Mouse (Mus musculus): Measurements from ENCODE around the gene Serpina3f. TPM values are rescaled to one million over a fixed set of nuclear protein-coding genes. Genes with fewer than 3 reads are reported as not detected.

Gene Serpina3f
- polyA plus RNA-seq, 1 experiment from 2014 or later = 0.13 TPM

DNA sequence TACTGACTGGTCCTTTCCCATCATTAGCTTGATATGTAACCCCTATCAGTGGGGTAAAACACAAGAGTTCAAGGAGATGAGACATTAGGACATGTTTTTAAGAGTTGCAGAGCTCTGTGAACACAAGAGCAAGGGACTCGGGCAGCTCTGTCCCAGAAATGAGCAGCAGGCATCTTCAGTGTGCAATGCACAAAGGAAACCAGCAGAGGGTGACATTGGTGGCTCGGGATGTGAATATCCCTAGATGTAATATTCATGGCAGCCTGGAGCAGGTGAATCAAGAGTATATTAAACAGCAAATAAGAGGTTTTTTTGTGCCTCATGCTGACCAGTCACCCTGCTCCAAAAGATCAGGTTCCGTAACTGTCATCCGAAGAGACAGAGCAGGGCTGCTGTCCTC is 5.2 kb upstream of the Serpina3f start:
- no peak overlapping the region for H3K4me3 ChIP-seq (ENCODE audit: low read depth, low read length)
- no peak overlapping the region for H3K4me2 ChIP-seq (ENCODE audit: low read depth, low read length)
- H3K27ac ChIP-seq (replicated peaks; ENCODE audit: low read depth, low read length) = no peak overlapping the region
- no peaks in the 10 kb centered on the region for H3K9me3 ChIP-seq (ENCODE audit: control insufficient read depth, low read length)
- WGBS = 79% methylated on average over 4 of the region's 4 CpGs
- DNase-seq (ENCODE audit: low spot score) = no peak
- ATAC-seq (ENCODE audit: low read depth) = no peak
- no peaks in the 10 kb centered on the region for H3K36me3 ChIP-seq (ENCODE audit: control insufficient read depth, insufficient read depth, low read length)
- H3K27me3 ChIP-seq (replicated peaks; ENCODE audit: control insufficient read depth, insufficient read depth, low read length) = no peaks in the 10 kb centered on the region
- no peaks in the 10 kb centered on the region for H3K4me1 ChIP-seq (ENCODE audit: control insufficient read depth, insufficient read depth, low read length)
- H3K9ac ChIP-seq (ENCODE audit: low read depth, low read length) = no peak overlapping the region

DNA sequence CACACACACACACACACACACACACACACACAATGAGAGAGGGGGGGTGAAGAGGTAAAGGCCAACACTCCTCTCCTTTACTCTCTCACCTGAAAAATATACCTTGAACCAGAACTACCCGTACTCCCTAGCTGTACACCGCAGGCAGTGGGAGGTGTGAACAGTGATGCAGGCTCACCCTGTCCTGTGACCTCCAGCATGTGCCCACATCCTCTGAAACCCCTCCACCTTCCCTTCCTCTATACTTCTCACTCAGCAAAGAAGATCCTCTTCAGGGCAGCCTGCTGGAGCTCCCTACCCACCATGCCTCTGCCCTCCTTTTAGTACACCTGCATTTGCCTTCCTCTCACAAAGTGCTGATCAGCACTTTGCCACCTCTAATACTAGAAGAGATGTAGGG is 4.5 kb upstream of the Serpina3f start:
- Histone ChIP-seq H3K9ac (ENCODE audit: low read depth, low read length) (no peak overlapping the region), H3K4me2 (ENCODE audit: low read depth, low read length) (no peak overlapping the region), H3K27me3 (replicated peaks; ENCODE audit: control insufficient read depth, insufficient read depth, low read length) (no peaks in the 10 kb centered on the region), H3K27ac (replicated peaks; ENCODE audit: low read depth, low read length) (no peak overlapping the region), H3K4me3 (ENCODE audit: low read depth, low read length) (no peak overlapping the region), H3K9me3 (ENCODE audit: control insufficient read depth, low read length) (no peaks in the 10 kb centered on the region), H3K4me1 (ENCODE audit: control insufficient read depth, insufficient read depth, low read length) (no peaks in the 10 kb centered on the region), H3K36me3 (ENCODE audit: control insufficient read depth, insufficient read depth, low read length) (no peaks in the 10 kb centered on the region)
- WGBS = 96% methylated on average over 2 of the region's 2 CpGs
- ATAC-seq (ENCODE audit: low read depth) (no peak), DNase-seq (ENCODE audit: low spot score) (no peak)

DNA sequence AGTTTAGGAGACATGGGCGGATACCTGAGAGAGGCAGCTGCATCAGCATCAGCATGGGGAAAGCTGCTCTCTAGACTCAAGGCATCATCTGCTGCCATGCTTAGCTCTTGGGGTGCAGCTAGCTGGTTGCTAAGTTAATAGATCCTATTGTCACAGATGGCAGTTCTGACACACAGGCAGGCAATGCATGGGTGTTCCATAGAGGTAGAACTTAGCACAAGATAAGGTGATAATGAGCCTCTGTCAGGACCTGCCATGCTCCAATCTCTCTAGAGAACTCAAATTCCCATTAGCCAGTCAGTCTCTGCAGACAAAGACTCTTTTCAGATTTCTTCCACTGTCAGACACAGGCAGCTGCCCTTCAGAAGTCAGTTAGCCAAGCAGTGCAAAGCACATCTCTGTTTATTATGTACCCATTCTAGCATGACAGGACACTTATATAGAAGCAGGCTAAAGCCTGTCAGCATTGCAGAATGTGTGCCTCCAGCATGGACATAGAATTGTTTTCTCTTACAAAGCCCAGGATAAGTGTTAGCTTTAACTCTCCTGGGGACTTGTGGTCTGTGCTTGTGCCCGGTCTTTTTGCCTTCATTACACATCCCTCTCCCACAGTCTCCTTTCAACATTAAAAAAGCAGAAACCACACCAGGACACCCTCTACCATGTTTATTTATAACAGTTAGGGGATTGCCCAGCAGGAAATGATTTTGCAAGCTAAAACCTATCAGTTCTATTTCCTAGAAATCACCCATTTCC is 477 bp upstream of the Serpina3f start:
- Histone ChIP-seq H3K9ac (ENCODE audit: low read depth, low read length) (no peak overlapping the region), H3K36me3 (ENCODE audit: control insufficient read depth, insufficient read depth, low read length) (no peaks in the 10 kb centered on the region), H3K4me2 (ENCODE audit: low read depth, low read length) (no peak overlapping the region), H3K27me3 (replicated peaks; ENCODE audit: control insufficient read depth, insufficient read depth, low read length) (no peaks in the 10 kb centered on the region), H3K9me3 (ENCODE audit: control insufficient read depth, low read length) (no peaks in the 10 kb centered on the region), H3K4me1 (ENCODE audit: control insufficient read depth, insufficient read depth, low read length) (no peaks in the 10 kb centered on the region), H3K27ac (replicated peaks; ENCODE audit: low read depth, low read length) (no peak overlapping the region), H3K4me3 (ENCODE audit: low read depth, low read length) (no peak overlapping the region)
- DNase-seq (ENCODE audit: low spot score) (no peak), ATAC-seq (ENCODE audit: low read depth) (no peak)
- 56% methylated on average over 2 of the region's 2 CpGs for WGBS

DNA sequence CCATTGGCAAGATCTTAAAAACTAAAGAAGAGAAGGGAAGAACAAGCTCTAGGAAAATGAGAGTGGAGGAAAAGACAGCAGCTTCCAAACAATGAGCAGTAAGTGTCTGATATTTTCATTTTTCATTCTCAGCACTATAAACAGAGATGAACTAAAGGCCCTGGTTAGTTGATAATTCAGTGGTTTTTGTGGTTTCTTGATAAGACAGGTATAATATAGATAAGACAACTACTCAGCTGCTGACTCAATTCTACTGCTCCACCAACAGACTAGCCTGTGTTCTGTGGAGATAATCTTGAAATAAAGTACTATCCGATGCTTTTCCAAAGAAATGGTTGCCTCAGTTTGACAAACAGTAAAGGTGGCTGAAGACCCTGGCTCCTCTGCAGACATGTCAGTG is 905 bp downstream of the Serpina3f start:
- H3K36me3 ChIP-seq (ENCODE audit: control insufficient read depth, insufficient read depth, low read length) = no peaks in the 10 kb centered on the region
- ATAC-seq (ENCODE audit: low read depth) = no peak
- H3K27me3 ChIP-seq (replicated peaks; ENCODE audit: control insufficient read depth, insufficient read depth, low read length) = no peaks in the 10 kb centered on the region
- H3K4me2 ChIP-seq (ENCODE audit: low read depth, low read length) = no peak overlapping the region
- WGBS = 83% methylated on average over 1 of the region's 1 CpGs
- H3K27ac ChIP-seq (replicated peaks; ENCODE audit: low read depth, low read length) = no peak overlapping the region
- H3K4me3 ChIP-seq (ENCODE audit: low read depth, low read length) = no peak overlapping the region
- no peak for DNase-seq (ENCODE audit: low spot score)
- no peaks in the 10 kb centered on the region for H3K4me1 ChIP-seq (ENCODE audit: control insufficient read depth, insufficient read depth, low read length)
- H3K9me3 ChIP-seq (ENCODE audit: control insufficient read depth, low read length) = no peaks in the 10 kb centered on the region
- no peak overlapping the region for H3K9ac ChIP-seq (ENCODE audit: low read depth, low read length)

DNA sequence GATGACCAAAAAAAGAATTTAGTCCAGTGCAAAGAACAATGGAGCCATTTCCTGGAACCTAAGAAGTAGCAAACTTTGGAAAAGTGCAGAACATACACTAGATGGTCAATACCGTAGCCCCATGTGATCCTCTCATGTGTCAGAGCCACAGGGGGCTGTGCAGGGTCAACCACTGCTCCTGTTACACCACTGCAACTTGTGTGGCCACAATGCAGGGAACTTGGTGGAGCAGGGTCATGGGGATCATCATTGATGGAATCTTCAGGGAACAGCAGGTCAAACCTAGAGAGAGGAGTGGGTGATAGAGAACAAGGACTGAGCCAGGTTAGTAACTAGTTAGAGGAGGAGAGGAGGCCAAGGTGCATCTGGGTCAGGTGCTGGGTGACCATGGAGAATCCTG is 7.3 kb downstream of the Serpina3f start:
- Histone ChIP-seq H3K4me1 (ENCODE audit: control insufficient read depth, insufficient read depth, low read length) (no peaks in the 10 kb centered on the region), H3K27ac (replicated peaks; ENCODE audit: low read depth, low read length) (no peak overlapping the region), H3K4me3 (ENCODE audit: low read depth, low read length) (no peak overlapping the region), H3K9ac (ENCODE audit: low read depth, low read length) (no peak overlapping the region), H3K36me3 (ENCODE audit: control insufficient read depth, insufficient read depth, low read length) (no peaks in the 10 kb centered on the region), H3K27me3 (replicated peaks; ENCODE audit: control insufficient read depth, insufficient read depth, low read length) (no peaks in the 10 kb centered on the region), H3K4me2 (ENCODE audit: low read depth, low read length) (no peak overlapping the region), H3K9me3 (ENCODE audit: control insufficient read depth, low read length) (no peaks in the 10 kb centered on the region)
- WGBS = 67% methylated on average over 1 of the region's 1 CpGs
- DNase-seq (ENCODE audit: low spot score) (no peak), ATAC-seq (ENCODE audit: low read depth) (no peak)

GRCm38 (mm10) chr12:104223690-104224089 is 9.3 kb downstream of the Serpina3f start:
- H3K9ac ChIP-seq (ENCODE audit: low read depth, low read length) = no peak overlapping the region
- no peaks in the 10 kb centered on the region for H3K27me3 ChIP-seq (replicated peaks; ENCODE audit: control insufficient read depth, insufficient read depth, low read length)
- no peaks in the 10 kb centered on the region for H3K9me3 ChIP-seq (ENCODE audit: control insufficient read depth, low read length)
- H3K36me3 ChIP-seq (ENCODE audit: control insufficient read depth, insufficient read depth, low read length) = no peaks in the 10 kb centered on the region
- H3K4me1 ChIP-seq (ENCODE audit: control insufficient read depth, insufficient read depth, low read length) = no peaks in the 10 kb centered on the region
- WGBS = 74% methylated on average over 1 of the region's 1 CpGs
- H3K4me3 ChIP-seq (ENCODE audit: low read depth, low read length) = no peak overlapping the region
- DNase-seq (ENCODE audit: low spot score) (no peak), ATAC-seq (ENCODE audit: low read depth) (no peak)
- H3K4me2 ChIP-seq (ENCODE audit: low read depth, low read length) = no peak overlapping the region
- no peak overlapping the region for H3K27ac ChIP-seq (replicated peaks; ENCODE audit: low read depth, low read length)

GRCm38 (mm10) chr12:104224598-104225300 is 10.4 kb downstream of the Serpina3f start:
- 60% methylated on average over 7 of the region's 7 CpGs for WGBS
- H3K4me3 ChIP-seq (ENCODE audit: low read depth, low read length) = no peak overlapping the region
- H3K27me3 ChIP-seq (replicated peaks; ENCODE audit: control insufficient read depth, insufficient read depth, low read length) = no peaks in the 10 kb centered on the region
- H3K9ac ChIP-seq (ENCODE audit: low read depth, low read length) = no peak overlapping the region
- DNase-seq (ENCODE audit: low spot score) (no peak), ATAC-seq (ENCODE audit: low read depth) (no peak)
- no peaks in the 10 kb centered on the region for H3K36me3 ChIP-seq (ENCODE audit: control insufficient read depth, insufficient read depth, low read length)
- no peaks in the 10 kb centered on the region for H3K4me1 ChIP-seq (ENCODE audit: control insufficient read depth, insufficient read depth, low read length)
- H3K4me2 ChIP-seq (ENCODE audit: low read depth, low read length) = no peak overlapping the region
- no peaks in the 10 kb centered on the region for H3K9me3 ChIP-seq (ENCODE audit: control insufficient read depth, low read length)
- H3K27ac ChIP-seq (replicated peaks; ENCODE audit: low read depth, low read length) = no peak overlapping the region

DNA sequence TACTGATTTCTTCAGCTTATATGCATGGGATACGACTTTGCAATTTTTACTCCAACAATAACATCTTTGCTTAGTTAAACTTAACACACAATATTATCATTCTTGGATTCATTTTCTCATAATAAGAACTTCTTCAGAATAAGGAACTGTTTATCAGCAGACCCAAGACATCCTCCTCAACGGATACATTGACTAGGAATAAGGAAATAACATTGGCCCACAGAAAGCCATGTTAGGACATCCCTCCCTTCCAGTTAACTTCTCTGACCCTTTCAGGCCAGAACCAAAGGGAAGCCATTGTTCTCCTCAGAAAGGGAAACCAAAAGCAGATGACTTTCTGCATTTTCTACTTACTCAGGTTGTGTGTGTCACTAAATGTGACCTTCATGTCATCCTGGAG is 16.4 kb downstream of the Serpina3f start:
- no peak overlapping the region for H3K4me3 ChIP-seq (ENCODE audit: low read depth, low read length)
- H3K36me3 ChIP-seq (ENCODE audit: control insufficient read depth, insufficient read depth, low read length) = no peaks in the 10 kb centered on the region
- H3K9me3 ChIP-seq (ENCODE audit: control insufficient read depth, low read length) = no peaks in the 10 kb centered on the region
- DNase-seq (ENCODE audit: low spot score) (no peak), ATAC-seq (ENCODE audit: low read depth) (no peak)
- no peak overlapping the region for H3K27ac ChIP-seq (replicated peaks; ENCODE audit: low read depth, low read length)
- 50% methylated on average over 2 of the region's 2 CpGs for WGBS
- H3K4me2 ChIP-seq (ENCODE audit: low read depth, low read length) = no peak overlapping the region
- no peaks in the 10 kb centered on the region for H3K4me1 ChIP-seq (ENCODE audit: control insufficient read depth, insufficient read depth, low read length)
- no peaks in the 10 kb centered on the region for H3K27me3 ChIP-seq (replicated peaks; ENCODE audit: control insufficient read depth, insufficient read depth, low read length)
- H3K9ac ChIP-seq (ENCODE audit: low read depth, low read length) = no peak overlapping the region

GRCm38 (mm10) chr12:104235915-104236314 is 21.6 kb downstream of the Serpina3f start, which contains the start of gene Serpina3g:
Gene Serpina3g (plus strand): TSS chr12:104236245.
- Histone ChIP-seq H3K4me2 (ENCODE audit: low read depth, low read length) (no peak within 1 kb of the TSS), H3K27ac (replicated peaks; ENCODE audit: low read depth, low read length) (no peak within 1 kb of the TSS), H3K4me3 (ENCODE audit: low read depth, low read length) (no peak within 1 kb of the TSS), H3K36me3 (ENCODE audit: control insufficient read depth, insufficient read depth, low read length) (no peaks in the 10 kb centered on the region), H3K27me3 (replicated peaks; ENCODE audit: control insufficient read depth, insufficient read depth, low read length) (no peaks in the 10 kb centered on the region), H3K9me3 (ENCODE audit: control insufficient read depth, low read length) (no peaks in the 10 kb centered on the region), H3K4me1 (ENCODE audit: control insufficient read depth, insufficient read depth, low read length) (no peaks in the 10 kb centered on the region), H3K9ac (ENCODE audit: low read depth, low read length) (no peak within 1 kb of the TSS)
- ATAC-seq (ENCODE audit: low read depth) (no peak), DNase-seq (ENCODE audit: low spot score) (peak; percentile 4)
- WGBS = 39% methylated on average over 5 of the region's 5 CpGs

Measured in embryonic facial prominence, embryonic 14.5 days (tissue).